Mouse (Mus musculus): ENCODE measurements around the gene Pus3.
A peak's percentile ranks its signal among the peaks of the same experiment; 100 is the strongest.
"Not testable (repeated sequence)": the region's sequence is repeated elsewhere in the genome, so short reads cannot be mapped to it uniquely, and the experiment has no call there.

The Pus3 gene

GRCm38 (mm10) chr9:35546745-35547144 is 11.7 kb upstream of the Pus3 start:
- DNase-seq, result no peak

DNA sequence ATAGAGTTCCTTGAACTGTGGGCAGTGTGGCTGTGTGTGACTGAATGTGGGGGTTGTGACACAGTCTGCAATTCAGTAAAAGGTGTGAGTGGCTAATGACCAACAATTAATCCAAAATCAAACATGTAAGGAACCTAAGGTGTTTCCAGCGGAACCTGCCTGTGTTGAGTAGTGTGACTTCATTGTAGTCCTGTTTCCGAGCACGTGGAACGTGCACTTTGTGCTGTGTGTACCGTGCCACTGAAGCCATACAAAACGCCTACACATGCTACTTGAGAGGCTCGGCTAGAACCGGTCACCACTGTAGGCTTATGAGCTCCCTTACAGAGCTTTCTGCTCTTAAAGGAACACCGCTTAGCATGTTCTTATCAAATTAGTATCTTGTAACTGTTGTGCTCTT is 9.9 kb upstream of the Pus3 start:
- no peak for DNase-seq

DNA sequence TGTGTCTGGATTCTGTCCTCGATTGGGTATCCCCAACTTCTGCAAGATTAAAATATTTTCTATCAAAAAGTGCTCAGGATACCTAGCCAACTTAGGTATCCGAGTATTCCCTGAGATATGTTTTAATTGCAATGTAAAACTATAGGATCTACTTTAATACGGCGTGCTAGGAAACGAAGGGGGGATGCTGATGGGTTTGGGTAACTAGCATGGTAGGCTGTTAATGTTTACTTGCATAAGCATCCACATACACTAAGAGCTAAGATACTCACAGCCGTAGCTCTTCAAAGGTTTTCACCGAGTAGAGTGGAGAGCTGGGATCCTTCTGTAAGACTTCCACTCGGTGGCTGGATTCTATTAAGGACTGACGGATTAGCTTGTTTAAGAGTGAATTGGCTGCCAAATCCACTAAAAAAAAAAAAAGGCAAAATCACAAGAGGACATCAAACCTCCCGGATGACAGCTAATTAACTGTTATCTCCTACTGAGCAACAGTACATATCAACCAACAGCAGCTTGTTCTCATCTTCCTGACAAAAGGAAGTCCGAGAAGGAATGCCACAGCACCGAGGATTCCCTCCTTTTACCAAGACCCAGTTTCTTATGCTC is 1.8 kb upstream of the Pus3 start:
- no peak for DNase-seq

DNA sequence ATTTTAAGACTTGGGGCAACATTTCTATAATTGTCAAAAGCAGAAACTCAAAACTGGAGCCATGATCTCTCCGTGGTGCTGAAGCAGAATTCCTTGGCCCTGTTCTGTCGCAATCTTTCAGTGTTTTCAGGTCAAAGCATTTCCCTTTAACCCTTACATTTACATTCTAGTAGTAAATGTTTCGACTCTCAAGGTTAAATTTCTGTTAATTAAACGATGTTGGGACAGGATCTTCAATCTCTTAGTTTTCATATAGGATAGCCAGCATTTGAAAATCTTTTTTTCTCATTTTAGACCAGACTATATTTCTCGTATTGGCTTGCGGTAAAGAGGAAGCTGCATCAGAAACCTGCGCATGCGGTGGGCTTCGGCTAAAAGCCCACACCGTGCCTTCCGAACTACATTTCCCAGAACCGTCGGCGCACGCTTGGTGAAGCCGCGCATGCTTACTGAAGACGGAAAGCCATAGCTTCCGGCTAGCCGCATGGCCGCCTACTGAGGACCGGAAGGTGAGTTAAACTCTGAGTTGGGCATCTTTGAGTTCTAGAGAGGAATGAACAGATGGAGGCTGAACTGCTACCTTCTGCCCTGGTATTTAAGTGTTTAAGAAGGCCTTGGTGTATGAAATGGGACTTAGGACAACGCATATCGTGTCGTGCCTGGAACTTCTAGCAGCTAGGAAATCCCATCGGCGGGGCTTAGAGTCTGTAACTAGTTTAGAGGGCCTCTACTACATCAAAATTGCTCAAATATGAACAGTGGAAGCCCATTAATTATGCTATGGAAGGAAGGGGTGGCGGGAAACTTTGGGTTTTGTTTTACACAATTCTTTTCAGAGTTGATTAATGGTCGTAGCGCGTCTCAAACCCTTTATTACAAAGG is 855 bp downstream of the Pus3 start:
- peak; percentile 86 for DNase-seq

- no peak for DNase-seq
Observed at GRCm38 (mm10) chr9:35561076-35561475, 2.7 kb downstream of the Pus3 start.

GRCm38 (mm10) chr9:35561583-35561982 is 3.2 kb downstream of the Pus3 start:
- DNase-seq, result no peak

GRCm38 (mm10) chr9:35564536-35565240 is 6.3 kb downstream of the Pus3 start:
- no peak for DNase-seq

DNA sequence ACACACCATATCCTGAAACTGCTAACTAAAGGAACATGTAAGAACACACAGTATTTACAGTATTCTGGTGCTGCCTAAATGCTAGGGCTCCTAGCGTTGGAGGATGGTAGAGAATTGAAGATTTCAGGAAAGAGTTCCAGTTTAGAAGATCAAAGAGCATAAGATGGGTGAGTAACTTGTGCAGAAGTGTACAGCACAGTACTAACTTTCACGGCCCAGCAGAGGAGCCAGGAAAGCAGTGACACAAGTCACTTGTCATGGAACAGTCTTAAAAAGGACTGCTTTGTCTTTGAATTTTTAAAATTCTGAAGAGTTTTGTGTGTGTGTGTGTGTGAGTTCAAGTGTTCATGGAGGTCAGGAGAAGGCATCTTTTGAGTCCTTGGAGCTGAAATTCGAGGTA is 9.6 kb downstream of the Pus3 start:
- no peak for DNase-seq

DNA sequence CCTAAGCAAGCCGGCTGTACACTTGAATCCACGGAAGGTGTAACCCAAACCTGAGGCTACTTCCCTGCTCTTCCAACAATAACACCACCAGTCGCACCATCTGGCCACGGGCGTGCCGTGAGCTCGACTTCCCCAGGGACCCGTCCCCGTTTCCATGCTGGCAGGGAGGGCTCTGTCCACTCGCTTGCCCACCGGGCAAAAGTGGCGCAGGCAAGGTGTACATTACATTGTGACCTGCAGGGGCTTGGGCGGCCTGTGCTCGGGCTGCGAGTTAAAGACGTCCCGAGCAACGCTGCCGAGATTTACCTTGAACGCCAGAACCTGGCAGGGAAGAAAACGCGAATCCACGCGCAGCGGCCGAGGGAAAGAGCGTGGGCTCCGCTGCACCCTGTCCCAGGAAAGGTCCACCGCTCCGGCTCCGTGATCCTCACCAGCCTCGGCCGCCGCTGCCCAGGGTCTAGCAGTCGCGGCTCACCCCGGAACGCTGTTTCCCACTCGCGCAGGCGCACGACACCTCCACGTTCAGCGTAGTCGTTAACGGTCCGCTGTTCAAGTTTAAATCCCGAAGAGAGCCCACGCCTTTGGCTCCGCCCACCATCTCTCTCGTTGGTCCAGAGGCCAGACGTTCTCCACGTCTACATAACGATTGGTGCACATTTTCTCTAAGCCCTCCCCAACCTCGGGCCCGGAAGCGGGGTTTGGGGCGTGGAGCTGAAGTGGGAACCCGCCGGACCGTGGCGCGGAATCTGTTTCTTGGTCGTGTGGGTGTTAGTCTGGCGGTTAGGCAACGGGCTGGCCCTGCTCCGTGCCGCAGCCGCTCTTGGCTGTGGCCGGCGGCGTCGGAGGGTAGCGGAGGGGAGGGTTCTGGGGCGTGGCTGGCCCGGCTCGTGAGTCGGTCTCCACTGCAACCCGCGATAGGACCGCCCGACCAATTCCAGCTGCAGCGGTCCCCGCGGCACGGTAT is 11.5 kb downstream of the Pus3 start, which contains the start of the genes Pate2 and Hyls1:
TSS of gene Pate2 (plus strand) at position 714 of the 964 bp plus-strand sequence.
TSS of gene Hyls1 (minus strand) at position 828 of the 964 bp plus-strand sequence.
- DNase-seq, result peak; percentile 98

DNA sequence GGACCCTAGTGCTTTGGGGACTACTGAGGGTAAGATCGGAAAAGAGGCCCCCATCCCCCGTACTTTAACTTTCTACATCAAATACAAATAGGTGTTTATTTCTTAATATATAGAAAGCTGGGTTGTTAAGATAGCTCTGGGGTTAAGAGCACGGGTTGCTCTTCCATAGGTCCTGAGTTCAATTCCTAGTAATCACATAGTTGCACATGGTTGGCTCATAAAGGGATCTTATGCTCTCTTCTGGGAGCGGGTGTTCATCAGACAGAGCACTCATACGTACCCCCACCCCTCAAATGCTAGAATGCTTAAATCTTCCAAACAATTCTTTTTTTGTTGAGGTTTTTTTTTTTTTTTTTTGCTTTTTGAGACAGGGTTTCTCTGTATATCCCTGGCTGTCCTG is 12.3 kb downstream of the Pus3 start:
- DNase-seq, result no peak

GRCm38 (mm10) chr9:35574416-35574815 is 16.0 kb downstream of the Pus3 start:
- no peak for DNase-seq

- no peak for DNase-seq
Observed at GRCm38 (mm10) chr9:35587674-35588073, 29.3 kb downstream of the Pus3 start.

GRCm38 (mm10) chr9:35592903-35593302 is 34.5 kb downstream of the Pus3 start:
- DNase-seq, result peak; percentile 3

DNA sequence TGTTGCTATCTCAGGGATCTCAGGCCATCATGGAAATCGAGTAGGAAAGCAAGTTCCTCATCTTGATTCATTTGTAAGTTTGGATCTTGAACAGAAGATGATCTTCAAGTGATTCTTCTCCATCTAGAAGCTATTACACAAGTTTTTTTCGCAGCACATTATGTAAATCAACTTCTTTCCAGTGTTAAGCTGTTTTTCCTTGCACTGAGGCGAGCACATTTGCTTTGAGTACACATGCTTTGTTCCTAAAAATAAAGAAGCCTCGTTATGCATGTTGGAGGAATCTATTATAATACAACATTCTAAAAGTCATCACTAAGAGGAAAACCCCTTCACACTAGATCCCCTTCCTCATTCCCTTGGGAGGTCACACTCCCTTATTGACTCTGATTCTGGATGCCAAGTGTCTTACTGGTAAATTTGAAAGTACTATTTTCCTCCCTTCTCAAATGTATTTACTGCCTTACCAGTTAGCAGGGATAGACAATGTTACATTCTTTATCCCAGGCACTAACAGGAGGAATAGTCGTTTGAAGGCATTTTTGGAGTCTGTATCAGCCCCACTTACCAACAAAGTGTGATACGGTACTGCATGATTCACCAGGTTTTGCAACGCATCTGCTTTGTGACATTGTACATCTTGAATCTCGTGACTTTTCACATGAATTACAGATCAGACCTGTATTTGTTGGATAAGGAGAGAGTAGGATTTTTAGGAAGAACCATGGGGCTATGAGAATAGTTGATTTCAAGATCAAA is 49.4 kb downstream of the Pus3 start:
- no peak for DNase-seq

- DNase-seq, result no peak
Observed at GRCm38 (mm10) chr9:35611841-35612240, 53.4 kb downstream of the Pus3 start, which contains the start of gene Pate4. Gene Pate4 (minus strand): TSS chr9:35611941.

GRCm38 (mm10) chr9:35614005-35614404 is 55.6 kb downstream of the Pus3 start:
- no peak for DNase-seq

DNA sequence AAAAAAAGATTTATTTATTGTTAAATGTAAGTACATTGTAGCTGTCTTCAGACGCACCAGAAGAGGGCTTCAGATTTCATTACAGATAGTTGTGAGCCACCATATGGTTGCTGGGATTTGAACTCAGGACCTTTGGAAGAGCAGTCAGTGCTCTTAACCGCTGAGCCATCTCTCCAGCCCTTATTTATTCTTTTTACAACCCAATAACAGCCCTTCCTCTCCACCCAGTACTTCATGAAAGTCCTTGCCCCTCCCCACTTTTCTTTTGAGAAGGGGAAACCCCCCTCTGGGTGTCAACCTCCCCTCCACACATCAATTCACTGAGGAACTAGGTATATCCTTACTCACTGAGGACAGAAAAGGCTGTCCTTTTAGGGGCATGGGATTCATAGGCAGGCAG is 58.4 kb downstream of the Pus3 start:
- DNase-seq, result not testable (repeated sequence)

Measured in lung, postnatal 36 days (tissue).